Mouse (Mus musculus): ENCODE data around the gene Slc29a2. TPM values are rescaled to one million over a fixed set of nuclear protein-coding genes. Genes with fewer than 3 reads are reported as not detected.

The Slc29a2 gene
- polyA plus RNA-seq (2012; rRNA removed), result 39.3 and 39.8 TPM in 2 replicates

GRCm38 (mm10) chr19:5023621-5024479, at the start of gene Slc29a2:
Gene Slc29a2 (plus strand): TSS chr19:5023860.

DNA sequence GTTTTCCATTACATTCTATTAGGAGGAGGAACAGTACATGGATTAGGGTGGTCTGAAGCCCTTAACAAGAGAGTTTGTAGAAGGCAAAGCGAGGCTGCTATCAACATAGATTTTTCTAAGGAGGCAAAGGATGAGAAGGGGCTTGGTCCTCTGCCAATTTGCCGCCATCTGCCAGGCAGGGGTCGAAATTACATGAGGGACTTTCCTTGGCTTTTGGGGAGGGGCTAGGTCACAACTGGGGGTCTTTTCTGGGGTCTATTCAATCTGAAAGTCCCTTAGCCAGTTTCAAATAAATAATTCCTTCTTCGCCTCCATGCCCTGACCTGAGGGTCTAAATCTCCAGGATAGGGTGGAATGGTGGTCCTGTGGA, 33.4 kb upstream of the Slc29a2 start, which contains the start of gene Npas4:
Npas4 (minus strand) TSS at position 61 of the 370 bp plus-strand sequence.

DNA sequence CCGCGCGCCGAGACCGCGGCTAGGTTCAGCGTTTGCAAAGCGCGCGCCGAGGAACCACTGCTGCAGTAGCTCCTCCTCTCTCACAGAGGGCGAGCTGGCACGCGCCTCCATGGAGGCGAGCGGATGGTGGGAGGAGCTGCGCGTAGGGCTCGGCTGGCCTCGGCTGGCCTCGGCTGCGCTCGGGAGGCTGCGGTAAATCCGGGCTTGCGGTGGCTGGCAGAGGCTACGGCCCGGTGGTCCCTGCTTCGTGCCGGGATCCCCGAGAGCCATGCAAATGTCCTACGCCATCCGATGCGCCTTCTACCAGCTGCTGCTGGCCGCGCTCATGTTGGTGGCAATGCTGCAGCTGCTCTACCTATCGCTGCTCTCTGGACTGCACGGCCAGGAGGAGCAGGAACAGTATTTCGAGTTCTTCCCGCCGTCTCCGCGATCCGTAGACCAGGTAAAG, 15.1 kb downstream of the Slc29a2 start, which contains the start of the genes B4gat1 and AC124502.3:
B4gat1 (plus strand) TSS at position 118 of the 448 bp plus-strand sequence.
AC124502.3 (plus strand) TSS at position 183 of the 448 bp plus-strand sequence.

GRCm38 (mm10) chr19:5040862-5041523, 17.3 kb downstream of the Slc29a2 start, which contains the start of gene Brms1:
Gene Brms1 (plus strand): TSS chr19:5041354.

GRCm38 (mm10) chr19:5050047-5050905, 26.6 kb downstream of the Slc29a2 start, which contains the start of gene Rin1:
Gene Rin1 (plus strand): TSS chr19:5050481.

GRCm38 (mm10) chr19:5067867-5068569, 44.4 kb downstream of the Slc29a2 start, which contains the start of gene Cd248:
Gene Cd248 (plus strand): TSS chr19:5068078.

Other genes with a start within 250 kb of the Slc29a2 start
- 117 and 122 TPM in 2 replicates for gene Rbm4, start 230.0 kb upstream of the Slc29a2 start, polyA plus RNA-seq (2012; rRNA removed)
- gene Gm21992, start 212.2 kb upstream of the Slc29a2 start, polyA plus RNA-seq (2012; rRNA removed), result 10.6 and 11.3 TPM in 2 replicates
- 45.3 and 49.8 TPM in 2 replicates for gene Rbm14, start 212.2 kb upstream of the Slc29a2 start, polyA plus RNA-seq (2012; rRNA removed)
- gene Ccs, start 184.5 kb upstream of the Slc29a2 start, polyA plus RNA-seq (2012; rRNA removed), result 42.6 and 45.4 TPM in 2 replicates
- 0.95 and 0.98 TPM in 2 replicates for gene Ccdc87, start 184.5 kb upstream of the Slc29a2 start, polyA plus RNA-seq (2012; rRNA removed)
- gene Ctsf, start 168.7 kb upstream of the Slc29a2 start, polyA plus RNA-seq (2012; rRNA removed), result 77.2 and 77.8 TPM in 2 replicates
- gene Actn3, start 146.0 kb upstream of the Slc29a2 start, polyA plus RNA-seq (2012; rRNA removed), result 1.1 and 2.5 TPM in 2 replicates
- 34.2 and 37.1 TPM in 2 replicates for gene Zdhhc24, start 145.2 kb upstream of the Slc29a2 start, polyA plus RNA-seq (2012; rRNA removed)
- gene Bbs1, start 117.2 kb upstream of the Slc29a2 start, polyA plus RNA-seq (2012; rRNA removed), result 19.7 and 23.0 TPM in 2 replicates
- 89.2 and 90.6 TPM in 2 replicates for gene Dpp3, start 95.6 kb upstream of the Slc29a2 start, polyA plus RNA-seq (2012; rRNA removed)
- gene Peli3, start 80.7 kb upstream of the Slc29a2 start, polyA plus RNA-seq (2012; rRNA removed), result 11.6 and 14.6 TPM in 2 replicates
- 93.3 and 102 TPM in 2 replicates for gene Mrpl11, start 61.7 kb upstream of the Slc29a2 start, polyA plus RNA-seq (2012; rRNA removed)
- gene Npas4, start 33.5 kb upstream of the Slc29a2 start, polyA plus RNA-seq (2012; rRNA removed), result 7.7 and 9.5 TPM in 2 replicates
- gene B4gat1, start 15.0 kb downstream of the Slc29a2 start, polyA plus RNA-seq (2012; rRNA removed), result 56.5 and 59.7 TPM in 2 replicates
- 3.2 TPM in 2 replicates for gene AC124502.3, start 15.0 kb downstream of the Slc29a2 start, polyA plus RNA-seq (2012; rRNA removed)
- gene Brms1, start 17.5 kb downstream of the Slc29a2 start, polyA plus RNA-seq (2012; rRNA removed), result 24.9 and 25.9 TPM in 2 replicates
- 3.1 and 3.9 TPM in 2 replicates for gene Rin1, start 26.6 kb downstream of the Slc29a2 start, polyA plus RNA-seq (2012; rRNA removed)
- gene Cd248, start 44.2 kb downstream of the Slc29a2 start, polyA plus RNA-seq (2012; rRNA removed), result 8.3 and 9.9 TPM in 2 replicates
- gene Tmem151a, start 61.7 kb downstream of the Slc29a2 start, polyA plus RNA-seq (2012; rRNA removed), result 24.0 and 25.4 TPM in 2 replicates
- 48.7 and 56.5 TPM in 2 replicates for gene Yif1a, start 64.7 kb downstream of the Slc29a2 start, polyA plus RNA-seq (2012; rRNA removed)
- gene Cnih2, start 74.7 kb downstream of the Slc29a2 start, polyA plus RNA-seq (2012; rRNA removed), result 463 and 505 TPM in 2 replicates
- 152 and 160 TPM in 2 replicates for gene Rab1b, start 83.2 kb downstream of the Slc29a2 start, polyA plus RNA-seq (2012; rRNA removed)
- gene Klc2, start 94.7 kb downstream of the Slc29a2 start, polyA plus RNA-seq (2012; rRNA removed), result 104 and 108 TPM in 2 replicates
- gene Pacs1, start 249.3 kb downstream of the Slc29a2 start, polyA plus RNA-seq (2012; rRNA removed), result 50.6 and 57.1 TPM in 2 replicates

Data from central nervous system, embryonic 18 days (tissue).